Mouse (Mus musculus) kidney, postnatal 14 days (tissue): ENCODE measurements around the gene Srpk2.
"Not testable (repeated sequence)": the region's sequence is repeated elsewhere in the genome, so short reads cannot be mapped to it uniquely, and the experiment has no call there.

Source experiments
- DNase-seq: peaks from one replicate; pipeline ENCODE4 v3.0.0; 2022; ENCODE audit warnings: mixed read lengths

Gene Srpk2

GRCm38 (mm10) chr5:23561227-23561626, 123.2 kb downstream of the Srpk2 start:
- DNase-seq = no peak

GRCm38 (mm10) chr5:23560171-23560570, 124.2 kb downstream of the Srpk2 start:
- DNase-seq = no peak

- DNase-seq = no peak
Observed at GRCm38 (mm10) chr5:23556007-23556770, 128.2 kb downstream of the Srpk2 start.

- not testable (repeated sequence) for DNase-seq
Observed at GRCm38 (mm10) chr5:23553338-23553737, 131.1 kb downstream of the Srpk2 start.

GRCm38 (mm10) chr5:23551687-23552086, 132.7 kb downstream of the Srpk2 start:
- DNase-seq = no peak

GRCm38 (mm10) chr5:23535692-23536091, 148.7 kb downstream of the Srpk2 start:
- no peak for DNase-seq

- DNase-seq = no peak
Observed at GRCm38 (mm10) chr5:23531541-23532096, 152.8 kb downstream of the Srpk2 start.

GRCm38 (mm10) chr5:23531100-23531499, 153.3 kb downstream of the Srpk2 start:
- DNase-seq = no peak

- DNase-seq = no peak
Observed at GRCm38 (mm10) chr5:23524621-23525020, 159.8 kb downstream of the Srpk2 start.

GRCm38 (mm10) chr5:23523936-23524335, 160.5 kb downstream of the Srpk2 start:
- DNase-seq = peak; percentile 23

GRCm38 (mm10) chr5:23521645-23522044, 162.8 kb downstream of the Srpk2 start:
- no peak for DNase-seq

- DNase-seq = no peak
Observed at GRCm38 (mm10) chr5:23519679-23520078, 164.7 kb downstream of the Srpk2 start.

- peak; percentile 53 for DNase-seq
Observed at GRCm38 (mm10) chr5:23518673-23519072, 165.7 kb downstream of the Srpk2 start.

- DNase-seq = no peak
Observed at GRCm38 (mm10) chr5:23517839-23518238, 166.6 kb downstream of the Srpk2 start.

- DNase-seq = no peak
Observed at GRCm38 (mm10) chr5:23516962-23517361, 167.5 kb downstream of the Srpk2 start.

- no peak for DNase-seq
Observed at GRCm38 (mm10) chr5:23515038-23515437, 169.4 kb downstream of the Srpk2 start.

- peak; percentile 51 for DNase-seq
Observed at GRCm38 (mm10) chr5:23513468-23513867, 170.9 kb downstream of the Srpk2 start.

GRCm38 (mm10) chr5:23512556-23512955, 171.9 kb downstream of the Srpk2 start:
- DNase-seq = no peak

- no peak for DNase-seq
Observed at GRCm38 (mm10) chr5:23511456-23511855, 173.0 kb downstream of the Srpk2 start.

GRCm38 (mm10) chr5:23508630-23509029, 175.8 kb downstream of the Srpk2 start:
- DNase-seq = no peak

GRCm38 (mm10) chr5:23507210-23507609, 177.2 kb downstream of the Srpk2 start:
- DNase-seq = no peak

GRCm38 (mm10) chr5:23505578-23505977, 178.8 kb downstream of the Srpk2 start:
- no peak for DNase-seq

- no peak for DNase-seq
Observed at GRCm38 (mm10) chr5:23502317-23502937, 182.0 kb downstream of the Srpk2 start.
